22 mouse cellular contexts compared by ENCODE assay signal in genomic region chr1:127642976-127643769, GRCm38 (mm10). TPM values are rescaled to one million over a fixed set of nuclear protein-coding genes. Genes with fewer than 3 reads are reported as not detected.
DNase-seq lines count a peak whose midpoint lies in the region; ATAC-seq and TF ChIP-seq lines count a peak whose summit lies in the region.
"Had no signal": no experiment of that assay in that cellular context is flagged by ENCODE, and none has a peak within 500 bp of the region (broad histone marks: within the 10 kb centered on the region; RNA-seq: fewer than 3 reads in every experiment).

No protein-coding gene starts in this region.

- no peak overlapping the region for H3K27ac ChIP-seq in left cerebral cortex, adult 2 months
- H3K27ac ChIP-seq: hindbrain, embryonic 14.5 days; intestine, embryonic 15.5 days; kidney, embryonic 15.5 days; limb, embryonic 12.5 days; liver, embryonic 13.5 days; lung, embryonic 15.5 days; macrophage; neural tube, embryonic 13.5 days had no signal

- peak; percentile 57 for ATAC-seq in cerebellum, adult (ENCODE audit: insufficient number of reproducible peaks, low FRiP score, low TSS enrichment)
- ATAC-seq: CD4-positive, CD25-positive, alpha-beta regulatory T cell, adult 4 months; intestine, embryonic 15.5 days had no signal

- no peak overlapping the region for H3K4me3 ChIP-seq in left cerebral cortex, adult 2 months
- H3K4me3 ChIP-seq: intestine, embryonic 15.5 days; kidney, embryonic 15.5 days; limb, embryonic 12.5 days; liver, embryonic 13.5 days; lung, embryonic 15.5 days; neural tube, embryonic 13.5 days had no signal

- DNase-seq in cerebellum, postnatal 4 days (ENCODE audit: low spot score in 2 of 2), result no peak
- DNase-seq in left cerebral cortex, adult 2 months (ENCODE audit: extremely low spot score in 1 of 2, low spot score in 2 of 2), result peak; percentile 15 to 18
- DNase-seq in left cerebral cortex, postnatal 14 days (ENCODE audit: low spot score in 2 of 2), result no peak
- peak; percentile 78 for DNase-seq in cerebellum, adult 9-11 months
- DNase-seq in layer of hippocampus, postnatal 36 days, result peak; percentile 30 to 35
- no peak for DNase-seq in thymus, postnatal 0 days (ENCODE audit: low spot score)
- no peak for DNase-seq in adipocyte (ENCODE audit: low spot score)
- DNase-seq: adrenal gland, postnatal 10 days; gastrocnemius, postnatal 25 days; heart, postnatal 10 days; liver, embryonic 13.5 days; thymus, postnatal 4 days had no signal

- intact Hi-C loops in left cerebral cortex, adult 2 months (cut with DNase I), result no loop called here
- intact Hi-C loops in left cerebral cortex, postnatal 14 days (cut with DNase I), result no loop called here

- no peak for TF ChIP-seq CTCF in left cerebral cortex, adult 2 months (IDR thresholded peaks at IDR 0.05)

RNA-seq across cellular contexts. Expression of gene Tmem163, which starts 36.2 kb away (rescaled TPM):
- 10 to 100 TPM; 18.0 to 20.0 TPM for total RNA-seq in left cerebral cortex, adult 2 months (2021)
- 10 to 100 TPM; 34.3 to 37.5 TPM for total RNA-seq in left cerebral cortex, postnatal 14 days (2021)
- 10 to 100 TPM; 10.4 to 11.7 TPM for total RNA-seq in layer of hippocampus, postnatal 36 days (2021)
- 0.81 and 0.96 TPM in 2 replicates for polyA plus RNA-seq in thymus, postnatal 0 days (2015; fragmentation: Nextera tagmentation; extraction: Ambion mirVana)
- total RNA-seq: gastrocnemius, postnatal 25 days had no signal
- polyA plus RNA-seq: G1E, macrophage had no signal

Comparison
In these comparisons a context has a peak if more than half of its experiments do, and no peak if none do; other contexts are left out.
1. DNase-seq: peak in left cerebral cortex, adult 2 months (2 of 2), cerebellum, adult 9-11 months (single experiment) and layer of hippocampus, postnatal 36 days (2 of 2); none in cerebellum, postnatal 4 days (0 of 2), left cerebral cortex, postnatal 14 days (0 of 2), thymus, postnatal 0 days (single experiment) and adipocyte (single experiment).